Mouse (Mus musculus) testis, adult 2 months (tissue): Measurements from ENCODE around the gene Cacng6.

Source experiments
- CTCF ChIP-seq: fragments of 200-500 bp; IDR thresholded peaks from 2 replicates; pipeline ENCODE4 v1.5.1; 2012; ENCODE audit warnings: low read depth, mild to moderate bottlenecking, inconsistent platforms, low read length, moderate library complexity; ENCODE audit not compliant: control insufficient read depth, insufficient read depth, insufficient replicate concordance
- POLR2A ChIP-seq: fragments of 200-500 bp; IDR thresholded peaks from 2 replicates; pipeline ENCODE4 v1.6.1; 2012; ENCODE audit warnings: low read depth, mild to moderate bottlenecking, inconsistent platforms, low read length, moderate library complexity; ENCODE audit not compliant: control insufficient read depth

DNA sequence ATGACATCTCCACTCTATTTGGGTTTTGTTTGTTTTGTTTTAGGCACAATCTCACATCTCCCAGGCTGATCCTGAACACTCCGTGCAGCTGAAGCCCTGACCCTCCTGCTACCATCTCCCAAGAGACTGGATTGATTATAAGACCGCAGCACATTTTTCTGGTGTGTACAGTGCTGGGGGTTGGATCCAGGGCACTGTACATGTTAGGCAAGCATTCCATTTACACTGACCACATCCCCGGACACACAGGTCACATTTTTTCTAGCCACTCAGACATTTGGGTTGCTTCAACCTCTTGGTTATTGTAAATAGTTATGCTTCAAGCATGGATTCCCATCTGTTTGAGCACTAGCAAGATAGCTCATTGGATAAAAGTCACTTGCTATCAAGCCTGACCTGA lies 22.6 kb downstream of the Cacng6 start:
- TF ChIP-seq POLR2A = no peak
- no peak for TF ChIP-seq CTCF
